Mouse (Mus musculus) liver, embryonic 16.5 days (tissue): ENCODE measurements around the gene Med27. TPM values are rescaled to one million over a fixed set of nuclear protein-coding genes. Genes with fewer than 3 reads are reported as not detected.

Experiments
- ATAC-seq: fragments of 200-750 bp; cut with Nextera tagmentation; 2 replicates; pipeline ENCODE4 v1.8.0; 2017; ENCODE audit warnings: low read depth, mild to moderate bottlenecking, moderate number of reproducible peaks, moderate library complexity
- H3K27ac ChIP-seq: fragments of 300-500 bp; sonication (generic); 2 replicates; pipeline ENCODE4 v1.5.1; 2014; ENCODE audit warnings: mild to moderate bottlenecking, low read length
- H3K27me3 ChIP-seq: fragments of 300-500 bp; sonication (generic); 2 replicates; pipeline ENCODE4 v1.6.1; 2014; ENCODE audit warnings: low read depth, low read length, mixed read lengths; ENCODE audit not compliant: control insufficient read depth, insufficient read depth
- H3K36me3 ChIP-seq: fragments of 300-500 bp; sonication (generic); 2 replicates; pipeline ENCODE4 v1.6.1; 2014; ENCODE audit warnings: mild to moderate bottlenecking; ENCODE audit not compliant: control insufficient read depth, insufficient read depth
- H3K4me1 ChIP-seq: fragments of 300-500 bp; sonication (generic); 2 replicates; pipeline ENCODE4 v1.6.1; 2014; ENCODE audit warnings: low read depth, low read length, mixed read lengths; ENCODE audit not compliant: control insufficient read depth
- H3K4me2 ChIP-seq: fragments of 300-500 bp; sonication (generic); 2 replicates; pipeline ENCODE4 v1.6.1; 2014; ENCODE audit warnings: low read depth, low read length, mixed read lengths
- H3K4me3 ChIP-seq: fragments of 300-500 bp; sonication (generic); 2 replicates; pipeline ENCODE4 v1.5.1; 2014; ENCODE audit warnings: low read depth, mild to moderate bottlenecking, low read length
- H3K9ac ChIP-seq: fragments of 300-500 bp; sonication (generic); 2 replicates; pipeline ENCODE4 v1.6.1; 2014; ENCODE audit warnings: low read depth, low read length
- H3K9me3 ChIP-seq: fragments of 300-500 bp; sonication (generic); replicated peaks from 2 replicates; pipeline ENCODE4 v1.6.1; 2016; ENCODE audit warnings: low read length; ENCODE audit not compliant: control insufficient read depth
- WGBS: fragments of 180-500 bp; shearing (Covaris S2); extraction: QIAGEN DNeasy Blood & Tissue Kit; methylation state at CpG from one replicate; pipeline ENCODE4 v1.1.7; 2014; ENCODE audit not compliant: insufficient replicate concordance; 5-methylcytosine and 5-hydroxymethylcytosine counted together
- polyA plus RNA-seq: library from polyadenylated mRNA; unstranded; fragments of >200 nt; fragmentation: Nextera tagmentation; extraction: Ambion mirVana; gene quantifications from 2 replicates; pipeline ENCODE4 v1.2.1, GENCODE M21; 2015

The Med27 gene
- polyA plus RNA-seq, 1 experiment from 2014 or later: 14.1 TPM

DNA sequence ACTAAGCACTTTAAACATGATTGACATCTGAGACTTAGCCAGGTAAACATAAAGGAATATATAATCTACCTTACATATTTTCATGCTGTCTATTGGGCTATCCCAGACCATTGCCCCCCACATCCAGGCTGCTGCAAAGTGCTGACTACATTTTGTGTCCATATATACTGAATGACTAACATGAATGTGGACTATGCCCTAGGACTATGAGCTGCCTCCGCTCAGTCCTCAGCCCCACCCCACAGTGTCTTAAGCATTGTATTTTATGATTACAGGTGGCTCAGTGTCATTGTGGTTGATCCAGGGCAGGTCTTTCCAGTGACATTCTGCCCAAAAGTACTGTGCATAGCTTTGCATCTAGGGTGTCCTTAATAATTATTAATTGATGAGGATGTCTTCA is 8.2 kb upstream of the Med27 start:
- no peak overlapping the region for H3K4me2 ChIP-seq
- no peaks in the 10 kb centered on the region for H3K27me3 ChIP-seq
- H3K9ac ChIP-seq: no peak overlapping the region
- 59% methylated on average over 1 of the region's 1 CpGs for WGBS
- H3K4me1 ChIP-seq: no peaks in the 10 kb centered on the region
- no peaks in the 10 kb centered on the region for H3K9me3 ChIP-seq
- H3K36me3 ChIP-seq: no peaks in the 10 kb centered on the region
- no peak overlapping the region for H3K27ac ChIP-seq
- ATAC-seq: no peak
- H3K4me3 ChIP-seq: no peak overlapping the region

DNA sequence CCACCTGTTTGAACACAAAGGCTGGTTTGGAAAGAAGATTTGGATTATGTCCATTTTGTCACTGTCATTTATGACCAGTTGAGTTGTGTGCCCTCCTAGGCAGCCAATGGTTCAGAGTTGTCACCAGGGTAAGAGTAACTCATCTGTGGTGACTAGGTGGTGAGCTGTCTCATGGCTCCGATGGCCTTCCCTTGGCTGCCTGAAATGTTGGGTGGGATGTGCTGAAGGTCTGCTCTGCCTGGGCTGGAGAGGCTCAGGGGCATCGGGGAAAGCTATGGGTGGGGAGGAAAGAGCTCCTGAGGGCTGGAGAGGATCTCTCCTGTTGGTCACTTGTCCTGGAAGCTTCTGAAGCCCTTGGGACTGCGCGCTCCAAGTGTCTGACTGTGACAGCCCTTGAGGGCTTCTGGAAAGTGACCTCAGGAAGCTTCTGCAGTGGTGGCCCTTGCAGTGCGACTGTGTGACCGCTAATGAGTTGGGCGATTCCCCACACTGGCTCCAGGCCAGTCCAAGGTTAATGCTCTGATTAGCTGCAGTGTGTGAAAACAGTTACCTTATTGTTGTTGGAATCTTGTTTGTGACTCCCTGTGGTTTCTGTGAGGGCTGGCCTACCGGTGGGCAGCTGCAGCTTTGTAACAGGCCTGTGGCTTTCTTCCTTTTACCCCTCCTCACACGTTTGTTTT is 12.2 kb downstream of the Med27 start:
- H3K4me3 ChIP-seq: no peak overlapping the region
- no peaks in the 10 kb centered on the region for H3K9me3 ChIP-seq
- H3K9ac ChIP-seq: no peak overlapping the region
- H3K27ac ChIP-seq: no peak overlapping the region
- no peak for ATAC-seq
- no peaks in the 10 kb centered on the region for H3K27me3 ChIP-seq
- H3K4me1 ChIP-seq: no peaks in the 10 kb centered on the region
- 59% methylated on average over 9 of the region's 9 CpGs for WGBS
- H3K36me3 ChIP-seq: no peaks in the 10 kb centered on the region
- no peak overlapping the region for H3K4me2 ChIP-seq

DNA sequence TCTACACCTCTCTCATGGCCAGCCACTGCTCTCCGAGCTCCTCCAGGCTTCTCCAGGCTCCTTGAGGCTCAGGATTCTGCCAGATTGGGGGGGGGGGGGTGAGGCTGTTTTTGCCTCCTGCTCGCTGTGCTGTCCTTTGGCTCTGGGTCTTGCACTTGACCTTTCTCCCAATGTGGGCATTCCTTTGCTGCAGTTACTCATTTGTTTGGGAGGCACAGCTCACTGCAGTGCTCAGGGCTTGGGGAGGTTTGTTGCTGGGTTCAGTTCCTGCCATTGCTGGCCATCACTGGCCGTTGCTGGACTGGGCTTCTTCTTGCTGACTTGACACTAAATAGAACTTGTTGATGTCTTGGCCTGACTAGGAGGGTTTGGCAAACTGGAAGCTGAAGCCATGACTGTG is 14.3 kb downstream of the Med27 start:
- no peak overlapping the region for H3K4me3 ChIP-seq
- H3K27me3 ChIP-seq: no peaks in the 10 kb centered on the region
- no peak overlapping the region for H3K9ac ChIP-seq
- H3K4me2 ChIP-seq: no peak overlapping the region
- no peaks in the 10 kb centered on the region for H3K36me3 ChIP-seq
- no peaks in the 10 kb centered on the region for H3K9me3 ChIP-seq
- WGBS: 80% methylated on average over 3 of the region's 3 CpGs
- no peaks in the 10 kb centered on the region for H3K4me1 ChIP-seq
- no peak overlapping the region for H3K27ac ChIP-seq
- ATAC-seq: no peak

DNA sequence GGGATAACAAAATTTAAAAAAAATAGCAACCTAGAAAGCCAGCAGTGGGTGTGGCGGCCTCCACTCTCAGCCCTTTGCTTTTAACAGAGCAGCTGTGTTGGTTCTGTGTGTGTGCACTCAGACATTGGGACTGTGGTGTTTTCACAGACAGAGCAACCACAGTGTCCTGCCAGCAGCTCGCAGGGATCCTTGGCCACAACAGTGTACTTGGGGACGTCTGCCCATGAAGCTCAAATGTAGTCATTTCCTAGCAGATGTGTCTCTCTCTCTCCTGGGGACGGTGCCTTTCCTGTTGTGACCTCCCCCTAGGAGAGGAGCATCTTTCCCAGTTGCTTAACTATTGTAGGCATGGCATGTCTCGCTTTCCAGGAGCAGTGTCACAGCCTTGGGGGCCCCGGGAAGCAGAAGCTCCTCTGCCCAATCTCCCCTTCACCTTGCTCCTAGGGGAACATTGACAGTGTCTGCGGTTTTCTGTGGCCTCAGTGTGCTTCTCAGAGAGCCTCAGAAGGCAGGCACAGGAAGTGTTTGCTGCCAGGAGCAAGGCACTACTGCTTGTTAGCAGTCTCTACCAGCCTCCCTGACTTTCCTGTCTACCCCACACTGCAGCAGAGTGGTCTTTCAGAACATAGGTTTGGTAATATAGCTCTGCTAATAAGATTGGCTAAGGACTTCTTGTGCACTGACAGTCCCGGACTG is 18.5 kb downstream of the Med27 start:
- Histone ChIP-seq H3K36me3 (no peaks in the 10 kb centered on the region), H3K4me2 (no peak overlapping the region), H3K27ac (no peak overlapping the region), H3K9ac (no peak overlapping the region), H3K27me3 (no peaks in the 10 kb centered on the region), H3K9me3 (no peaks in the 10 kb centered on the region), H3K4me1 (no peaks in the 10 kb centered on the region), H3K4me3 (no peak overlapping the region)
- WGBS: 54% methylated on average over 8 of the region's 8 CpGs
- ATAC-seq: no peak

DNA sequence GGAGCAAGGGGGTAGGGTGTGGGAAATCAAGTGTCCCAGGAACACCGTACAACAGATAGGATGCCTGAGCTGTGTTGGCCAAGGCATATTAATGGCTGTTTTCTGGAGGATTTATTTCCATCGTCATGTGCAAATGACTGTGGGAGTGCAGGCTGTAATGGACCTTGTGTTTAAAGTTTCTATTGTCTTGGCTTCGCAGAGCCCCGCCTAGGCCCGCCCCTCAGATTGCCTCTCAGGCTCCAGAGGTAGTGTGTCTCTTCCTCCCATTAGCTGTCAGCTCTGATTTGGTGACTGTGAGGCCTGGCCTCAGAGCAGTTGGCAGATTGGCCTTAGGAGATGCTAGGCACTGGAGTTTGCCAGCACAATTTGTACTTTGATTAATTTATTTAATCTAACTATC is 22.1 kb downstream of the Med27 start:
- Histone ChIP-seq H3K9me3 (no peaks in the 10 kb centered on the region), H3K4me2 (no peak overlapping the region), H3K27me3 (no peaks in the 10 kb centered on the region), H3K9ac (no peak overlapping the region), H3K4me1 (no peaks in the 10 kb centered on the region), H3K36me3 (no peaks in the 10 kb centered on the region), H3K27ac (no peak overlapping the region), H3K4me3 (no peak overlapping the region)
- ATAC-seq: no peak
- WGBS: 71% methylated on average over 5 of the region's 5 CpGs

DNA sequence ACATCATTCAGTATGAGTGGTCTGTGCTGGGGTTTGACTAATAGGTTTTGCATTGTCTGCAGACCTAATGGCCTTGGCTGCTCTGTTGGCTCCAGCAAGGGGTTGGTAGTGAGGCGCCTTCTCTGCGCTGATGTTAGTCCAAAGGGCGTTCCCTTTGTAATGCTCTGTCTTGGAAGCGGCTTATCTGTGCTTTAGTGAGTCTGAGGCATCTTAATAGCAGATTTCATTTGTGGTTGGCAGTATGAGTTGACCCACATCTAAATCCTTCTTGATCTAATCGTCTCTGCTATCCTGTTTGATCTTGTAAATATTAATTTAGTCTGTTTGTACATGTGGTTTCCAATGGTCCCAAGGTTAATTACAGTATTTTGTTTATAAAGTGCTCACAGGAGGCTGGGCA is 25.6 kb downstream of the Med27 start:
- H3K27ac ChIP-seq: no peak overlapping the region
- no peaks in the 10 kb centered on the region for H3K9me3 ChIP-seq
- 75% methylated on average over 5 of the region's 5 CpGs for WGBS
- no peaks in the 10 kb centered on the region for H3K4me1 ChIP-seq
- H3K9ac ChIP-seq: no peak overlapping the region
- H3K27me3 ChIP-seq: no peaks in the 10 kb centered on the region
- no peak overlapping the region for H3K4me2 ChIP-seq
- no peak for ATAC-seq
- H3K36me3 ChIP-seq: no peaks in the 10 kb centered on the region
- no peak overlapping the region for H3K4me3 ChIP-seq

DNA sequence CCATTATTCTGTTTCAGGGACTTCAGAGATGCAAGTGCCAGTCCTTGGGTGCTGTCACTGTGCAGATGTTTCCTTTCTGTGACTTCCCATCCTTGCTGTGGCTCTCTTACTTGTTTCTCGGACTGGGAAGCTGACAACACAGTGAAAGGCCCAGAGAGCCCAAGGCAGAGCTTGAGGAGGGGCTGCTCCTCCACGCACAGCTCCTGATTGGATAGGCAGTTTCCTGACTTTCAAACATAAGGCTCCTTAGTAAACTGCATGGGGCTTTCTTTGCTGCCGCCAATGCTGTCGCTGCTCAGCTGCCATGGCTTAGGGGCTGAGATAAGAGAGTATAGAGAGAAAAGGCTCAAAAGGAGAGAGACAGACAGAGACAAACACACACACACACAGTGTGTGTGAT is 35.1 kb downstream of the Med27 start:
- Histone ChIP-seq H3K27ac (no peak overlapping the region), H3K4me3 (no peak overlapping the region), H3K4me2 (no peak overlapping the region), H3K9me3 (no peaks in the 10 kb centered on the region), H3K9ac (no peak overlapping the region), H3K27me3 (no peaks in the 10 kb centered on the region), H3K4me1 (no peaks in the 10 kb centered on the region), H3K36me3 (no peaks in the 10 kb centered on the region)
- 41% methylated on average over 4 of the region's 4 CpGs for WGBS
- ATAC-seq: no peak

DNA sequence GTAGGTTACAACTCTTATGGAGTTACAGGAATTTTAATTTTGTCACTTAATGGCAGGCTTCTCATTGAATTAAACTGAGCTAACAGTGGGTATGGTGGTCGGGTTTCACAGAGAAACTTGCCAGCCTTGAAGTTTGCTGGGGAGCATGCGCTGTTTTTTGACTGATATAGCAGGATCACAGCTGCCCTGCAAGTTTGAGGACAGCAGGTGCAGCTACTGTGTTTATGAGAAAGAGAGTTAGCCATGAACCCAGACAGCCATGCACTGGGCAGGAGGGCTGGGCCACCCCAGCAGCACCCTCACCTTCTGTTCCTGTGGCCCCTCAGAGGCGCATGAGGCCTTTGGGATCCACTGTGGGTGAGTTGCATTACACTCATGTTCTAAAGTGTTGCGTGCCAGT is 36.0 kb downstream of the Med27 start:
- no peak for ATAC-seq

DNA sequence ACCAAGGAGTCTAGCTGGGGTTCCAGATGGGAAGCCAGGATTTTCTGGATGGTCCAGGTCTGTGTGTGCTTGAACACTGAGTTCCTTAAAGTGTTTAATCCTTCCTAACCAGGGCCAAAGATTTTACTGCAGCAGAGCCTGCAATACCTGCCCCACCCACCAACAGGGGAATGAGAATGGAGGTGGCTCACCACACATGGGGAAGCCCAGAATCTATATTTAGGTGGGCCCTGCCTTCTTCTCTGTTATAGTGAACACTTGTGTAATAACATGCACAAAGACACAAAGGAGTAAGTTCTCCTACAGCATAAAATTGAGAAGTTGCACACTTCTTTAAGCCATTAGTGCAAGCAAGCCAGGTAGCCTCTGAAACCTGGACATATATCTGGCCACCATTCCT is 36.5 kb downstream of the Med27 start:
- H3K9ac ChIP-seq: no peak overlapping the region
- H3K4me3 ChIP-seq: no peak overlapping the region
- no peak for ATAC-seq
- H3K9me3 ChIP-seq: no peaks in the 10 kb centered on the region
- H3K27me3 ChIP-seq: no peaks in the 10 kb centered on the region
- no peaks in the 10 kb centered on the region for H3K36me3 ChIP-seq
- H3K4me1 ChIP-seq: no peaks in the 10 kb centered on the region
- H3K4me2 ChIP-seq: no peak overlapping the region
- no peak overlapping the region for H3K27ac ChIP-seq

More for the DNA sequence above, 36.0 kb downstream of the Med27 start:
- no peaks in the 10 kb centered on the region for H3K36me3 ChIP-seq
- H3K9ac ChIP-seq: no peak overlapping the region
- H3K27me3 ChIP-seq: no peaks in the 10 kb centered on the region
- H3K9me3 ChIP-seq: no peaks in the 10 kb centered on the region
- no peaks in the 10 kb centered on the region for H3K4me1 ChIP-seq
- WGBS: 81% methylated on average over 4 of the region's 4 CpGs
- H3K27ac ChIP-seq: no peak overlapping the region
- no peak overlapping the region for H3K4me3 ChIP-seq
- H3K4me2 ChIP-seq: no peak overlapping the region
